Mouse (Mus musculus) urinary bladder, postnatal 14 days (tissue): ENCODE results near the gene Tjp3.
"Not testable (repeated sequence)": the region's sequence is repeated elsewhere in the genome, so short reads cannot be mapped to it uniquely, and the experiment has no call there.

ENCODE experiments used
- DNase-seq: peaks from one replicate; pipeline ENCODE4 v3.0.0; 2021; ENCODE audit warnings: low spot score

Tjp3 gene

DNA sequence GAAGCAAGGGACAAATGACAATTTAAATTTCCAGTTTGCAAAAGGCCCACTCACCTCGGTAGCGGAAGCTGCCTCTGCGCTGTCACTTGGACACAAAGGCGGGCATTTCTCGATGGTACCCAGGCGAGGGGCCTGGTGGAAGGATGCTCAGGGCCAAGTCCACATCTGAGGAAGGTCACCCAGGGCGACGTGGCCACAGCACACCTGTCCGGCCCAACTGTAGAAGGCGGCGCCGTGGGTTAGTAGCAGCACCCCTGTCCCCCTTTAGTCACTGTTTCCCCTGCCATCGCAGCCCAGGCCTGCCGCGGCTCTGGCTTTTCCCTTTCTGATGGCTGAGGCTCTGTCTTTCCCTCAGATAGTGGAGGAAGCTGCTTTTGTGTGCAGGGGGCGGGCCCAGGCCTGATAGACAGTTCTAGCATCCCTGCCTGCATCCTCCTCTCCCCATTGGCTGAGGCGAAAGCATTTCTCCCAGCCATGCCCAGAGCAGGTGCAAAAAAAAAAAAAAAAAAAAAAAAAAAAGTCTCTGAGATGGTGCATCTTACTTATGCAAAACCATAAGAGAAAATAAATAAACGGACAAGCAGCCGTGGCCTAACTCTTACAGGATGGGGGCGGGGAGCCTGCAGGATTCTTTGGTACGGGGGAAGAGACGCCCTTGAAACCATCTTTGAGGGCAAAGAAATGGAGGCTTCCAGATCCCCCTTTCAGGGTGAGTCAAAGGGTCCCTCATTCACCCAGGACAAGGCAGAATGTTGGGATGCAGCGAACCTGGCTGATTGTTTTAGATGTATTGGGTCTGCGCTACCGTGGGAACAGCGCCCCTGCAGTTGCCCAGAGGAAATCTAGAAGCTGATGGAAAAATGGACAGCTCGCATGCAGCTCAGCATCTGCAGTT, 60.7 kb downstream of the Tjp3 start, which contains the start of gene Atcay:
Gene Atcay, minus strand, starts transcription at position 396 of the 895 bp plus-strand sequence.
- no peak for DNase-seq

DNA sequence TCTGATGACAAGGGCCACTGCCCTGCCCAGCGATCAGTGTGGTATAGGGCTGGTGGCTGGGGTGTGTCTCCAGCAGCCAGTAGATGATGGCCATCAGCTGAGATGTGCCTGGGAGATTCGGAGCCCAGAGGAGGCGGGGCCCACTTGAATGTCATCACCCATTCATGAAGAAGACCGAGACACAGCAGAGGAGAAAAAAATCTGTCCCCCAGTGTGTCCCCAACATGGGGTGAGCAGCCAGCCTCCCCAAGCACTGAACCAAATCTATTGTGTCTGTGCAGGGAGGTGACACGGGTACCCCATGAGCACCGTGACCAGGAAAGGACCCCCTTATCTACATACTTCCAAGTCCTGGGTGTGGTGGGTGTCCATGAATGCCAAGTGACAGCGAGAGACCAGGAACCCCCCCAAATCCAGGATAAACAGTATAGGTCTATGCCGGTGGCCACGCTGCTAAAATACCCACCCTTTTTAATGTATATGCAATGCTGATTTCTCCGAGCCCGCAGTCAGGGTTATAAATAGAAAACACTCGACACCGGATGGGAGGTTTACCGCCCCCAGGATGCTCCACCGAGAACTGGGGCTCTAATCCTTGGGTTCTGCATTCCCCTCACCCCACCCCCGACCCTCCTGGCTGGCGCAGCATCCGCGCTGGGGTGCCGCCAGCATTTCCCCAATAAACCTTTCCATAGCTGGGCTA, 61.5 kb downstream of the Tjp3 start:
- no peak for DNase-seq

DNA sequence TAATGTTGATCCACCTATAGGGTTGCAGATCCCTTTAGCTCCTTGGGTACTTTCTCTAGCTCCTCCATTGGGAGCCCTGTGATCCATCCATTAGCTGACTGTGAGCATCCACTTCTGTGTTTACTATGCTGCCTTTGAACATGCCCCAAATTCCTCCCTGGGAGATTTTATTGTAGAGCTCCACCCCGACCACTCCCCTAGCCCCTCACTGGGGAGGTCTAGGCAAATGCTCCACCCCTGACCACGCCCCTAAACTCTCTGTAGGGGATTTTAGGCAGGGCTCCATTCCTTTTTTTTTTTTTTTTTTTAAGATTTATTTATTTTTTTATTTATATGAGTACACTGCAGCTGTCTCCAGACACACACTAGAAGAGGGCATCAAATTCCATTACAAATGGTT, 67.7 kb downstream of the Tjp3 start:
- not testable (repeated sequence) for DNase-seq
